Mouse (Mus musculus) stomach, embryonic 15.5 days (tissue): Measurements from ENCODE around the gene Rfx8. TPM values are rescaled to one million over a fixed set of nuclear protein-coding genes. Genes with fewer than 3 reads are reported as not detected.
A peak's percentile ranks its signal among the peaks of the same experiment; 100 is the strongest.

Source experiments
- ATAC-seq: fragments of 200-750 bp; cut with Nextera tagmentation; 2 replicates; pipeline ENCODE4 v1.8.0; 2017; ENCODE audit warnings: low read depth, moderate number of reproducible peaks, moderate TSS enrichment; ENCODE audit not compliant: insufficient read depth, low FRiP score
- H3K27ac ChIP-seq: fragments of 300-500 bp; sonication (generic); 2 replicates; pipeline ENCODE4 v1.5.1; 2015; ENCODE audit warnings: mild to moderate bottlenecking, inconsistent platforms
- H3K27me3 ChIP-seq: fragments of 300-500 bp; sonication (generic); replicated peaks from 2 replicates; pipeline ENCODE4 v1.6.1; 2015; ENCODE audit warnings: inconsistent platforms
- H3K36me3 ChIP-seq: fragments of 300-500 bp; sonication (generic); 2 replicates; pipeline ENCODE4 v1.6.1; 2015; ENCODE audit warnings: inconsistent platforms
- H3K4me1 ChIP-seq: fragments of 300-500 bp; sonication (generic); 2 replicates; pipeline ENCODE4 v1.6.1; 2015; ENCODE audit warnings: inconsistent platforms
- H3K4me2 ChIP-seq: fragments of 300-500 bp; sonication (generic); 2 replicates; pipeline ENCODE4 v1.6.1; 2015; ENCODE audit warnings: mild to moderate bottlenecking, inconsistent platforms
- H3K4me3 ChIP-seq: fragments of 300-500 bp; sonication (generic); replicated peaks from 2 replicates; pipeline ENCODE4 v1.5.1; 2015; ENCODE audit warnings: inconsistent platforms
- H3K9ac ChIP-seq: fragments of 300-500 bp; sonication (generic); 2 replicates; pipeline ENCODE4 v1.6.1; 2015; ENCODE audit warnings: inconsistent platforms
- H3K9me3 ChIP-seq: fragments of 300-500 bp; sonication (generic); 2 replicates; pipeline ENCODE4 v1.6.1; 2016; ENCODE audit warnings: inconsistent platforms
- WGBS: fragments of 180-500 bp; shearing (Covaris S2); methylation state at CpG from one replicate; pipeline ENCODE4 v1.1.7; 2015; 5-methylcytosine and 5-hydroxymethylcytosine counted together
- polyA plus RNA-seq: library from polyadenylated mRNA; unstranded; fragments of >200 nt; fragmentation: Nextera tagmentation; extraction: Ambion mirVana; gene quantifications from 2 replicates; pipeline ENCODE4 v1.2.1, GENCODE M21; 2015

Rfx8 gene
- polyA plus RNA-seq, 1 experiment from 2014 or later = 0.08 TPM

GRCm38 (mm10) chr1:39754224-39754957, 33.6 kb upstream of the Rfx8 start:
- H3K27ac ChIP-seq = no peak overlapping the region
- no peaks in the 10 kb centered on the region for H3K36me3 ChIP-seq
- 66% methylated on average over 13 of the region's 13 CpGs for WGBS
- ATAC-seq = no peak
- H3K4me1 ChIP-seq = peaks cover 8% of the 10 kb centered on the region
- no peaks in the 10 kb centered on the region for H3K27me3 ChIP-seq
- H3K4me2 ChIP-seq = no peak overlapping the region
- H3K4me3 ChIP-seq = no peak overlapping the region
- H3K9ac ChIP-seq = no peak overlapping the region
- H3K9me3 ChIP-seq = no peaks in the 10 kb centered on the region

- H3K9me3 ChIP-seq = no peaks in the 10 kb centered on the region
- no peak overlapping the region for H3K9ac ChIP-seq
- WGBS = 82% methylated on average over 6 of the region's 6 CpGs
- no peaks in the 10 kb centered on the region for H3K27me3 ChIP-seq
- H3K4me2 ChIP-seq = no peak overlapping the region
- H3K4me3 ChIP-seq = no peak overlapping the region
- H3K4me1 ChIP-seq = 0 out of 2 replicates have a peak, but pooled peaks cover 6% of the 10 kb centered on the region
- no peak overlapping the region for H3K27ac ChIP-seq
- no peaks in the 10 kb centered on the region for H3K36me3 ChIP-seq
- no peak for ATAC-seq
Observed at GRCm38 (mm10) chr1:39751537-39751936, 30.7 kb upstream of the Rfx8 start.

GRCm38 (mm10) chr1:39749664-39750063, 28.9 kb upstream of the Rfx8 start:
- no peaks in the 10 kb centered on the region for H3K27me3 ChIP-seq
- no peaks in the 10 kb centered on the region for H3K9me3 ChIP-seq
- no peak overlapping the region for H3K9ac ChIP-seq
- no peaks in the 10 kb centered on the region for H3K36me3 ChIP-seq
- H3K4me1 ChIP-seq = 0 out of 2 replicates have a peak, but pooled peaks cover 10% of the 10 kb centered on the region
- 17% methylated on average over 3 of the region's 3 CpGs for WGBS
- peak overlapping the region; percentile 22; the same call in 1 of the 2 replicates for H3K27ac ChIP-seq
- H3K4me2 ChIP-seq = no peak overlapping the region
- ATAC-seq = 0 out of 2 replicates have a peak, but pooled peaks have one; percentile 39
- H3K4me3 ChIP-seq = no peak overlapping the region

GRCm38 (mm10) chr1:39749214-39749613, 28.4 kb upstream of the Rfx8 start:
- no peaks in the 10 kb centered on the region for H3K9me3 ChIP-seq
- 13% methylated on average over 1 of the region's 1 CpGs for WGBS
- H3K4me3 ChIP-seq = no peak overlapping the region
- peak overlapping the region; percentile 22; the same call in 1 of the 2 replicates for H3K27ac ChIP-seq
- no peak overlapping the region for H3K4me2 ChIP-seq
- H3K36me3 ChIP-seq = no peaks in the 10 kb centered on the region
- no peak for ATAC-seq
- no peak overlapping the region for H3K9ac ChIP-seq
- 0 out of 2 replicates have a peak, but pooled peaks cover 10% of the 10 kb centered on the region for H3K4me1 ChIP-seq
- H3K27me3 ChIP-seq = no peaks in the 10 kb centered on the region

- H3K27ac ChIP-seq = no peak overlapping the region
- H3K36me3 ChIP-seq = no peaks in the 10 kb centered on the region
- no peak for ATAC-seq
- no peak overlapping the region for H3K9ac ChIP-seq
- no peaks in the 10 kb centered on the region for H3K9me3 ChIP-seq
- 0 out of 2 replicates have a peak, but pooled peaks cover 10% of the 10 kb centered on the region for H3K4me1 ChIP-seq
- 71% methylated on average over 6 of the region's 6 CpGs for WGBS
- no peaks in the 10 kb centered on the region for H3K27me3 ChIP-seq
- no peak overlapping the region for H3K4me3 ChIP-seq
- H3K4me2 ChIP-seq = no peak overlapping the region
Observed at GRCm38 (mm10) chr1:39748666-39749065, 27.9 kb upstream of the Rfx8 start.

- H3K4me1 ChIP-seq = 0 out of 2 replicates have a peak, but pooled peaks cover 10% of the 10 kb centered on the region
- no peak overlapping the region for H3K9ac ChIP-seq
- no peaks in the 10 kb centered on the region for H3K27me3 ChIP-seq
- H3K4me3 ChIP-seq = no peak overlapping the region
- H3K27ac ChIP-seq = no peak overlapping the region
- H3K4me2 ChIP-seq = no peak overlapping the region
- H3K36me3 ChIP-seq = no peaks in the 10 kb centered on the region
- no peaks in the 10 kb centered on the region for H3K9me3 ChIP-seq
- 26% methylated on average over 7 of the region's 7 CpGs for WGBS
- no peak for ATAC-seq
Observed at GRCm38 (mm10) chr1:39746464-39746863, 25.7 kb upstream of the Rfx8 start.

GRCm38 (mm10) chr1:39740948-39741347, 20.2 kb upstream of the Rfx8 start:
- no peaks in the 10 kb centered on the region for H3K9me3 ChIP-seq
- no peak overlapping the region for H3K4me3 ChIP-seq
- 56% methylated on average over 7 of the region's 7 CpGs for WGBS
- H3K27me3 ChIP-seq = no peaks in the 10 kb centered on the region
- H3K4me2 ChIP-seq = no peak overlapping the region
- no peak overlapping the region for H3K27ac ChIP-seq
- H3K4me1 ChIP-seq = 0 out of 2 replicates have a peak, but pooled peaks cover 8% of the 10 kb centered on the region
- no peaks in the 10 kb centered on the region for H3K36me3 ChIP-seq
- H3K9ac ChIP-seq = no peak overlapping the region
- no peak for ATAC-seq

GRCm38 (mm10) chr1:39740002-39740401, 19.2 kb upstream of the Rfx8 start:
- no peak overlapping the region for H3K27ac ChIP-seq
- WGBS = 81% methylated on average over 4 of the region's 4 CpGs
- no peak overlapping the region for H3K4me2 ChIP-seq
- no peaks in the 10 kb centered on the region for H3K27me3 ChIP-seq
- H3K9me3 ChIP-seq = no peaks in the 10 kb centered on the region
- H3K9ac ChIP-seq = no peak overlapping the region
- no peaks in the 10 kb centered on the region for H3K36me3 ChIP-seq
- 0 out of 2 replicates have a peak, but pooled peaks cover 8% of the 10 kb centered on the region for H3K4me1 ChIP-seq
- no peak for ATAC-seq
- no peak overlapping the region for H3K4me3 ChIP-seq

- Histone ChIP-seq H3K36me3 (no peaks in the 10 kb centered on the region), H3K27me3 (no peaks in the 10 kb centered on the region), H3K9me3 (no peaks in the 10 kb centered on the region), H3K4me3 (no peak overlapping the region), H3K9ac (no peak overlapping the region), H3K4me2 (no peak overlapping the region), H3K4me1 (0 out of 2 replicates have a peak, but pooled peaks cover 8% of the 10 kb centered on the region), H3K27ac (peak overlapping the region; percentile 58)
- ATAC-seq = peak; percentile 47; the same call in 1 of the 2 replicates
- 24% methylated on average over 8 of the region's 8 CpGs for WGBS
Observed at GRCm38 (mm10) chr1:39735927-39736604, 15.3 kb upstream of the Rfx8 start.

- no peaks in the 10 kb centered on the region for H3K36me3 ChIP-seq
- ATAC-seq = no peak
- no peaks in the 10 kb centered on the region for H3K27me3 ChIP-seq
- H3K4me1 ChIP-seq = 0 out of 2 replicates have a peak, but pooled peaks cover 8% of the 10 kb centered on the region
- no peaks in the 10 kb centered on the region for H3K9me3 ChIP-seq
- WGBS = 53% methylated on average over 2 of the region's 2 CpGs
- H3K27ac ChIP-seq = peak overlapping the region; percentile 58; the same call in 1 of the 2 replicates
- no peak overlapping the region for H3K9ac ChIP-seq
- no peak overlapping the region for H3K4me3 ChIP-seq
- no peak overlapping the region for H3K4me2 ChIP-seq
Observed at GRCm38 (mm10) chr1:39735493-39735892, 14.7 kb upstream of the Rfx8 start.

- no peak overlapping the region for H3K9ac ChIP-seq
- no peak for ATAC-seq
- H3K4me1 ChIP-seq = 0 out of 2 replicates have a peak, but pooled peaks cover 8% of the 10 kb centered on the region
- H3K36me3 ChIP-seq = no peaks in the 10 kb centered on the region
- H3K4me2 ChIP-seq = no peak overlapping the region
- H3K27ac ChIP-seq = peak overlapping the region; percentile 48; the same call in 1 of the 2 replicates
- WGBS = 72% methylated on average over 6 of the region's 6 CpGs
- H3K4me3 ChIP-seq = no peak overlapping the region
- no peaks in the 10 kb centered on the region for H3K27me3 ChIP-seq
- H3K9me3 ChIP-seq = no peaks in the 10 kb centered on the region
Observed at GRCm38 (mm10) chr1:39734881-39735280, 14.1 kb upstream of the Rfx8 start.

- WGBS = 77% methylated on average over 13 of the region's 13 CpGs
- Histone ChIP-seq H3K4me3 (no peak overlapping the region), H3K36me3 (no peaks in the 10 kb centered on the region), H3K4me1 (0 out of 2 replicates have a peak, but pooled peaks cover 8% of the 10 kb centered on the region), H3K27me3 (no peaks in the 10 kb centered on the region), H3K4me2 (no peak overlapping the region), H3K9me3 (no peaks in the 10 kb centered on the region), H3K9ac (no peak overlapping the region), H3K27ac (peak overlapping the region; percentile 48; the same call in 1 of the 2 replicates)
- no peak for ATAC-seq
Observed at GRCm38 (mm10) chr1:39734311-39734710, 13.5 kb upstream of the Rfx8 start.
